Mouse (Mus musculus): Measurements from ENCODE around the gene Kmt2e.

DNA sequence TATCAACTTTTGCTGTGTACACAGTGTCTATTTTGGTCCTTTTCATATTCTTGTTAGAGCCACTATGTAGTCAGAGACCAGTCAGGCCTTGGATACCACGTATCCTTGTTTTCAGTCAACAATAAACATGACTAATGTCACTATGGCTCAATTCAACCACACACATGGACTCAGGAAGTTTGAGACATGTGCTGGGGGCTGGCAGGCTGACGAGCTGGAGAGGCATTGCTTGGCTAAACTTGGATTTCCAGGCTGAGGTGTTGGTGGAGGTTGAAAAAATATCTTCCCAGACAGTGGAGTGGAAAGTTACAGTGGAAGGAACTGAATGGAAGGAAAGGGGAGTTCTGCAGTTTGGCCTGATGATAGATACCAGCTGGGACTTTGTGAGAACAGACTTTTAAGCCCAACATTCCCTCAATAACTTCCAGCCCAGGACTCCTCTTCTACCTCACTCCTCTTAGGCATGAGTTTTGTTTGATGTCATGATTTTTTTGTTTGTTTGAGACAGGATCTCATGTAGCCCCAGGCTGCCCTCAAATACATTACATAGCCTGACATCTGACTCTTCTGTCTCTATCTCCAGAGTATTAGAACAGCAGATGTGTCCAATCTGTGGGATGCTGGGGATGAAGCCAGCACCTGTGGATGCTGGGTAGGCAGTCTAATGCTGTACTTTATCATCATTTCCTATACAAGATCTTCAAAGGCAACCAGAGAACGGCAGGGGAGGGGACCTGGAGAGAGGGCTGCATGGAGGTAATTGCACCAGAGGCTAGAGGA, 39.7 kb upstream of the Kmt2e start:
- TF ChIP-seq POLR2A (IDR thresholded peaks at IDR 0.05; ENCODE audit: insufficient read depth, low read depth, low read length) (no peak), CTCF (IDR thresholded peaks at IDR 0.05) (no peak)

All from heart, adult 2 months (tissue).